Mouse (Mus musculus) hindbrain, embryonic 12.5 days (tissue): ENCODE measurements around the gene Kcnip1. TPM values are rescaled to one million over a fixed set of nuclear protein-coding genes. Genes with fewer than 3 reads are reported as not detected.

Experiments
- ATAC-seq: fragments of 200-750 bp; cut with Nextera tagmentation; 2 replicates; pipeline ENCODE4 v1.8.0; 2017; ENCODE audit warnings: moderate TSS enrichment; ENCODE audit not compliant: low FRiP score
- H3K27ac ChIP-seq: fragments of 300-500 bp; sonication (generic); 2 replicates; pipeline ENCODE4 v1.5.1; 2016; ENCODE audit warnings: mild to moderate bottlenecking
- H3K27me3 ChIP-seq: fragments of 300-500 bp; sonication (generic); 2 replicates; pipeline ENCODE4 v1.6.1; 2016; ENCODE audit warnings: mild to moderate bottlenecking
- H3K36me3 ChIP-seq: fragments of 300-500 bp; sonication (generic); 2 replicates; pipeline ENCODE4 v1.6.1; 2016; ENCODE audit warnings: mild to moderate bottlenecking
- H3K4me1 ChIP-seq: fragments of 300-500 bp; sonication (generic); 2 replicates; pipeline ENCODE4 v1.6.1; 2016
- H3K4me2 ChIP-seq: fragments of 300-500 bp; sonication (generic); replicated peaks from 2 replicates; pipeline ENCODE4 v1.6.1; 2016; ENCODE audit warnings: mild to moderate bottlenecking
- H3K4me3 ChIP-seq: fragments of 300-500 bp; sonication (generic); 2 replicates; pipeline ENCODE4 v1.5.1; 2016; ENCODE audit warnings: mild to moderate bottlenecking
- H3K9ac ChIP-seq: fragments of 300-500 bp; sonication (generic); 2 replicates; pipeline ENCODE4 v1.6.1; 2016; ENCODE audit warnings: mild to moderate bottlenecking, moderate library complexity
- H3K9me3 ChIP-seq: fragments of 300-500 bp; sonication (generic); replicated peaks from 2 replicates; pipeline ENCODE4 v1.6.1; 2016; ENCODE audit warnings: mild to moderate bottlenecking
- WGBS: fragments of 180-500 bp; shearing (Covaris S2); methylation state at CpG from one replicate; pipeline ENCODE4 v1.1.7; 2016; 5-methylcytosine and 5-hydroxymethylcytosine counted together
- polyA plus RNA-seq: library from polyadenylated mRNA; unstranded; fragments of >200 nt; fragmentation: Nextera tagmentation; extraction: Ambion mirVana; gene quantifications from 2 replicates; pipeline ENCODE4 v1.2.1, GENCODE M21; 2016

Gene Kcnip1
- polyA plus RNA-seq, 1 experiment from 2014 or later, result 31.4 TPM

GRCm38 (mm10) chr11:33912151-33912571 lies 80.8 kb downstream of the Kcnip1 start:
- no peaks in the 10 kb centered on the region for H3K36me3 ChIP-seq
- no peak overlapping the region for H3K27ac ChIP-seq
- H3K9me3 ChIP-seq, result no peaks in the 10 kb centered on the region

GRCm38 (mm10) chr11:33910982-33911381 lies 82.0 kb downstream of the Kcnip1 start:
- WGBS, result 45% methylated on average over 7 of the region's 7 CpGs
- H3K4me1 ChIP-seq, result peaks cover 5% of the 10 kb centered on the region

More at GRCm38 (mm10) chr11:33912151-33912571, 80.8 kb downstream of the Kcnip1 start:
- 24% methylated on average over 2 of the region's 2 CpGs for WGBS
- H3K9ac ChIP-seq, result no peak overlapping the region
- ATAC-seq, result no peak
- no peak overlapping the region for H3K4me2 ChIP-seq
- no peak overlapping the region for H3K4me3 ChIP-seq
- peaks cover 5% of the 10 kb centered on the region for H3K4me1 ChIP-seq
- no peaks in the 10 kb centered on the region for H3K27me3 ChIP-seq

DNA sequence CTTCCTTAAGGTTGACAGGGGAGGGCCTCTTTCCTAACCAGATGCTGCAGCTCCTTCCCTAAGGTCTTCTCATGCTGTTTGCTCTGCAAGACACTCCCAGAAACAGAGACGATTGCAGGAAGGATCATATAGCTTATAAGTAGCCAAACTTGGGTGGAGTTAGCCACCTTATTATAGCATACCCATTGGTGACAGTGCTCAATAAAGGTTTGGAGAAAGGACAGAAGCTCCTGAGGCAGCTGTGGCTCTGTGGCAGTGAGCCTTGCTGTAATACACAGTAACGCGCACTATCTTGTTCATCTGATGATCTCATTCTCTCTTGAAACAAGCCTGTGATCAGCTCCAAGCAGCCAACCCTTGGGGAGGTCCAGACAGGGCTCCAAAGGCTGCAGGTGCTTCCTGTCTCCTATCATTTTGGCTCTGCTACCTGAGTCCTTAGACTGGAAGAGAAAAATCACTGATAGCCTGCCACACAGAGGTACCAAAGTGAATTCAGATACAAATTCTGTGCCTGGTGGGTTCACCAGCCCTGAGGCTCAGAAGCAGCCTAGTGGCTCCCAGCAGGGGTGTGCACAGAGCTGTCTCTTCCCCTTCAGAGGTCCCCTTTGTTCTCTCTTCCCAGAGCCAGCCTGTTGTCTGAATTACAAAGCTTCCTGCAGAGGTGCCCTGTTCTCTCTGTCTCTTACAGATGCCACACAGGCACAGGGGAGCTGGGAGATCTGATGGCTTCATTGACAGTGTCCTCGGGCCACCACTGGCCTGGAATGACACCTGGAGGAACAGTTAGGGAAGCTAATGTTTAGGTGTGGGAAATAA lies 84.4 kb downstream of the Kcnip1 start:
- 60% methylated on average over 4 of the region's 4 CpGs for WGBS
- Histone ChIP-seq H3K4me3 (no peak overlapping the region), H3K9me3 (no peaks in the 10 kb centered on the region), H3K4me1 (peaks cover 5% of the 10 kb centered on the region; the same call in 1 of the 2 replicates), H3K27me3 (no peaks in the 10 kb centered on the region), H3K27ac (no peak overlapping the region; the same call in 1 of the 2 replicates), H3K36me3 (no peaks in the 10 kb centered on the region), H3K4me2 (no peak overlapping the region), H3K9ac (no peak overlapping the region; the same call in 1 of the 2 replicates)
- ATAC-seq, result no peak

More at GRCm38 (mm10) chr11:33910982-33911381, 82.0 kb downstream of the Kcnip1 start:
- no peak overlapping the region for H3K9ac ChIP-seq
- no peak overlapping the region for H3K4me2 ChIP-seq
- H3K4me3 ChIP-seq, result no peak overlapping the region
- H3K9me3 ChIP-seq, result no peaks in the 10 kb centered on the region
- no peak for ATAC-seq
- no peaks in the 10 kb centered on the region for H3K36me3 ChIP-seq
- H3K27me3 ChIP-seq, result no peaks in the 10 kb centered on the region
- H3K27ac ChIP-seq, result no peak overlapping the region

GRCm38 (mm10) chr11:33903494-33903893 lies 89.5 kb downstream of the Kcnip1 start:
- Histone ChIP-seq H3K9ac (no peak overlapping the region), H3K27me3 (no peaks in the 10 kb centered on the region), H3K9me3 (no peaks in the 10 kb centered on the region), H3K4me3 (no peak overlapping the region), H3K36me3 (no peaks in the 10 kb centered on the region), H3K4me2 (no peak overlapping the region), H3K4me1 (no peaks in the 10 kb centered on the region), H3K27ac (no peak overlapping the region)
- WGBS, result 63% methylated on average over 6 of the region's 6 CpGs
- no peak for ATAC-seq

GRCm38 (mm10) chr11:33902377-33902776 lies 90.6 kb downstream of the Kcnip1 start:
- Histone ChIP-seq H3K4me3 (no peak overlapping the region), H3K27ac (no peak overlapping the region), H3K36me3 (no peaks in the 10 kb centered on the region), H3K27me3 (no peaks in the 10 kb centered on the region), H3K4me1 (no peaks in the 10 kb centered on the region), H3K4me2 (no peak overlapping the region), H3K9me3 (no peaks in the 10 kb centered on the region), H3K9ac (no peak overlapping the region)
- ATAC-seq, result no peak
- 87% methylated on average over 10 of the region's 10 CpGs for WGBS

GRCm38 (mm10) chr11:33901783-33902182 lies 91.2 kb downstream of the Kcnip1 start:
- 83% methylated on average over 2 of the region's 2 CpGs for WGBS
- Histone ChIP-seq H3K9me3 (no peaks in the 10 kb centered on the region), H3K27me3 (no peaks in the 10 kb centered on the region), H3K4me2 (no peak overlapping the region), H3K9ac (no peak overlapping the region), H3K4me3 (no peak overlapping the region), H3K36me3 (no peaks in the 10 kb centered on the region), H3K27ac (no peak overlapping the region), H3K4me1 (no peaks in the 10 kb centered on the region)
- no peak for ATAC-seq

DNA sequence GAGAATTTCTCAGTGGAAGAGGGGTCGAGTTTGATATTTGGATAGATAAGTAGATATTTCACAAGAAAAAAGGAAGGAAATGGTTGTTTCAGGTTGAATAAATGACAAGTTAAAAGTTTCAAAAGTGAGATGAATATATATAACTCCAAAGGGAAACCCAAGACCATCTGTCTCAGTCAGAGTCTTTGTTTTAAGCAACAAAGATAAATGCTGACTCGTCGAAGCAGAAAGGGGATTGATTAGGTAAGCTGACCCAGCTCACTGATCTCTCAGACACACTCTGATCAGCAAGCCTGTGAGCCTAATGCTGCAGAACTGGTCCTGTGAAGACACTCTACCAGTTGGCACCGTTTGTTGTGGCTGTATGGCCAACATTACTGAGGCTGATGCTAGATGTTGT lies 101.9 kb downstream of the Kcnip1 start:
- WGBS, result 69% methylated on average over 4 of the region's 4 CpGs

DNA sequence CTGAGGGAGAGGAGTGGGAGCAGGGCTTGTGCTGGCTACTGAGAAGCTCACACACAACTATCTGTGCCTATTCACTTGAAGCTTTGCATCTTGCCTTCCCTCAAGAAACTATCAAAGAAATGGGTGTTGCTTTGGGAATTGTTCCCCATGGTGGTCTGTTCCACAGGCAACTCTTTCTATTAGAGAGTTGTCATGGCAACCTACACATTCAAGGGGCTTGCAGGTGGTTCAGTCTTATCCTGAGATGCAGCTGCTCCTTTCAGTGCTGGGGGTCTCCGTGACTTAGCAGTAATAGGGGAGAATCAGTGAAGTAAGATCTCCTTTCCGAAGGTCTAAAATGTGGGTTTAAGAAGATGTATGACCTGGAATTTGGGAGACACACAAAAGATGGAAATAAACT lies 102.6 kb downstream of the Kcnip1 start:
- H3K27me3 ChIP-seq, result no peaks in the 10 kb centered on the region
- no peak overlapping the region for H3K27ac ChIP-seq
- 62% methylated on average over 2 of the region's 2 CpGs for WGBS
- H3K4me1 ChIP-seq, result no peaks in the 10 kb centered on the region
- no peaks in the 10 kb centered on the region for H3K36me3 ChIP-seq
- H3K9ac ChIP-seq, result no peak overlapping the region
- H3K4me3 ChIP-seq, result no peak overlapping the region
- no peaks in the 10 kb centered on the region for H3K9me3 ChIP-seq
- no peak overlapping the region for H3K4me2 ChIP-seq
- ATAC-seq, result no peak

More for the DNA sequence above, 101.9 kb downstream of the Kcnip1 start:
- Histone ChIP-seq H3K27ac (no peak overlapping the region), H3K9me3 (no peaks in the 10 kb centered on the region), H3K36me3 (no peaks in the 10 kb centered on the region), H3K4me3 (no peak overlapping the region), H3K4me2 (no peak overlapping the region), H3K4me1 (no peaks in the 10 kb centered on the region), H3K9ac (no peak overlapping the region), H3K27me3 (no peaks in the 10 kb centered on the region)
- no peak for ATAC-seq

DNA sequence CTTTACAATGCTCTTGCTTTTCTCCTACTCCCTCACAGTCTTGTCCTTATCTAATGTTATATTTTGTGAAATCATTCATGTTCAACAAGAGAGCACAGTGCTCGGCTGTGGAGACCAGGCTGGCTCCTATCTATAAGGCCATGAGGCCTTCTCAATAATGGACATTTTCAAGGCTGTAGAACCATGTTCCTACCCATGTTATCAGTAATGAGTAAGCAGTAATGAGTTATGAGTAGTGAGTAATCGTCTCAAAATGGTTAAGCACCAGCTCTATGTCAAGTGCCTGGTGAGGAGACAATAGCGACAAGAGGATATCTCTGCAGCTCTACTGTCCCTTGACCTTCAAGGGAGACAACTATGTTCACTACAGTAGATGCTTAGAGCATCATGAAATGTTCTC lies 105.3 kb downstream of the Kcnip1 start:
- Histone ChIP-seq H3K9ac (no peak overlapping the region), H3K4me3 (no peak overlapping the region), H3K9me3 (no peaks in the 10 kb centered on the region), H3K27ac (no peak overlapping the region), H3K4me2 (no peak overlapping the region), H3K4me1 (no peaks in the 10 kb centered on the region), H3K27me3 (no peaks in the 10 kb centered on the region), H3K36me3 (no peaks in the 10 kb centered on the region)
- WGBS, result 92% methylated on average over 3 of the region's 3 CpGs
- no peak for ATAC-seq

- H3K36me3 ChIP-seq, result no peaks in the 10 kb centered on the region
Measured at GRCm38 (mm10) chr11:33885981-33886380, 107.0 kb downstream of the Kcnip1 start.

GRCm38 (mm10) chr11:33882731-33883328 lies 110.1 kb downstream of the Kcnip1 start:
- no peaks in the 10 kb centered on the region for H3K36me3 ChIP-seq
- no peak overlapping the region for H3K9ac ChIP-seq
- H3K27ac ChIP-seq, result no peak overlapping the region
- no peak for ATAC-seq
- H3K4me3 ChIP-seq, result no peak overlapping the region
- H3K9me3 ChIP-seq, result no peaks in the 10 kb centered on the region
- no peak overlapping the region for H3K4me2 ChIP-seq
- no peaks in the 10 kb centered on the region for H3K4me1 ChIP-seq
- WGBS, result 82% methylated on average over 5 of the region's 5 CpGs
- no peaks in the 10 kb centered on the region for H3K27me3 ChIP-seq

More at GRCm38 (mm10) chr11:33885981-33886380, 107.0 kb downstream of the Kcnip1 start:
- no peak overlapping the region for H3K4me3 ChIP-seq
- H3K9ac ChIP-seq, result no peak overlapping the region
- H3K27me3 ChIP-seq, result no peaks in the 10 kb centered on the region
- no peak overlapping the region for H3K27ac ChIP-seq
- 83% methylated on average over 4 of the region's 4 CpGs for WGBS
- ATAC-seq, result no peak
- H3K4me2 ChIP-seq, result no peak overlapping the region
- no peaks in the 10 kb centered on the region for H3K4me1 ChIP-seq
- H3K9me3 ChIP-seq, result no peaks in the 10 kb centered on the region

- peaks cover 9% of the 10 kb centered on the region; the same call in 1 of the 2 replicates for H3K9me3 ChIP-seq
- H3K27me3 ChIP-seq, result no peaks in the 10 kb centered on the region
- H3K9ac ChIP-seq, result no peak overlapping the region
- H3K36me3 ChIP-seq, result no peaks in the 10 kb centered on the region
- peaks cover 12% of the 10 kb centered on the region for H3K4me1 ChIP-seq
- H3K4me3 ChIP-seq, result no peak overlapping the region
- H3K4me2 ChIP-seq, result no peak overlapping the region
- no peak for ATAC-seq
- no peak overlapping the region for H3K27ac ChIP-seq
Measured at GRCm38 (mm10) chr11:33874925-33875324, 118.0 kb downstream of the Kcnip1 start.
